ENCODE assay signal across 12 mouse cellular contexts in the genomic region with DNA sequence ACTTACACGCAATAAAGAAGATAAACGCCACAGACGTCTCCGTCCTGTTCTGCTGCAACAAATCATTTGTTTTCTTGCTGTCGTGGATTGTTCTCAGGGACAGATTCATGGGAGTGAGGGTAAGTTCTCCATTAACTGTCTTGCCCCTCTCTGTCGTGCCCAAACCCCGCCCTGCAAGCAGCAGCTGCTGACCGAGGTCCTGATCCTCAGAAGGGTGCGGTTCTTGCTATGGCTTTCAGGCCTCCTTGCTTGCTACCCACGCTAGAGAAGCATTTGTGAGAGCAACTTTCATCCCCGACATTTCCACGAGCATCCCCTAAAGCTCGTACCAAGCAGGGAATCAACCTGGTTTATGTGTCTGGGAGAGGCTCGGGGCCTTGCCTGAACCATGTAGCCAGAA. TPM values are rescaled to one million over a fixed set of nuclear protein-coding genes. Genes with fewer than 3 reads are reported as not detected.
DNase-seq lines count a peak whose midpoint lies in the region; ATAC-seq lines count a peak whose summit lies in the region.
"Had no signal": no experiment of that assay in that cellular context is flagged by ENCODE, and none has a peak within 500 bp of the region (broad histone marks: within the 10 kb centered on the region; RNA-seq: fewer than 3 reads in every experiment).

No protein-coding gene starts in this region.

- no peaks in the 10 kb centered on the region for H3K27me3 ChIP-seq in hindbrain, embryonic 11.5 days (ENCODE audit: control insufficient read depth, insufficient read depth, low read length)
- H3K27me3 ChIP-seq in hindbrain, embryonic 14.5 days (ENCODE audit: control insufficient read depth, insufficient read depth, low read length) = no peaks in the 10 kb centered on the region
- H3K27me3 ChIP-seq in embryonic facial prominence, embryonic 10.5 days (replicated peaks; ENCODE audit: low read depth, poor library complexity, severe bottlenecking) = no peaks in the 10 kb centered on the region
- H3K27me3 ChIP-seq: liver, embryonic 13.5 days; stomach, embryonic 15.5 days had no signal

- no peak overlapping the region for H3K9ac ChIP-seq in hindbrain, embryonic 11.5 days (ENCODE audit: low read depth, low read length)
- no peak overlapping the region for H3K9ac ChIP-seq in hindbrain, embryonic 14.5 days
- H3K9ac ChIP-seq: forebrain, embryonic 12.5 days; liver, embryonic 13.5 days; stomach, embryonic 15.5 days had no signal

- H3K27ac ChIP-seq in hindbrain, embryonic 11.5 days (ENCODE audit: low read depth, low read length) = no peak overlapping the region
- no peak overlapping the region for H3K27ac ChIP-seq in hindbrain, embryonic 14.5 days
- no peak overlapping the region for H3K27ac ChIP-seq in embryonic facial prominence, embryonic 10.5 days (replicated peaks)
- H3K27ac ChIP-seq: forebrain, embryonic 12.5 days; liver, embryonic 13.5 days; stomach, embryonic 15.5 days had no signal

- no peaks in the 10 kb centered on the region for H3K36me3 ChIP-seq in hindbrain, embryonic 11.5 days (ENCODE audit: control insufficient read depth, insufficient read depth, low read length)
- no peaks in the 10 kb centered on the region for H3K36me3 ChIP-seq in hindbrain, embryonic 14.5 days (replicated peaks; ENCODE audit: control insufficient read depth, insufficient read depth)
- no peaks in the 10 kb centered on the region for H3K36me3 ChIP-seq in embryonic facial prominence, embryonic 10.5 days (replicated peaks)
- H3K36me3 ChIP-seq: forebrain, embryonic 12.5 days; liver, embryonic 13.5 days; stomach, embryonic 15.5 days had no signal

- H3K4me3 ChIP-seq in hindbrain, embryonic 11.5 days (ENCODE audit: low read depth, low read length) = no peak overlapping the region
- no peak overlapping the region for H3K4me3 ChIP-seq in hindbrain, embryonic 14.5 days (replicated peaks; ENCODE audit: low read length)
- H3K4me3 ChIP-seq in embryonic facial prominence, embryonic 10.5 days = no peak overlapping the region
- H3K4me3 ChIP-seq: forebrain, embryonic 12.5 days; liver, embryonic 13.5 days; stomach, embryonic 15.5 days had no signal

- H3K9me3 ChIP-seq in hindbrain, embryonic 11.5 days (ENCODE audit: control insufficient read depth, low read length) = no peaks in the 10 kb centered on the region
- no peaks in the 10 kb centered on the region for H3K9me3 ChIP-seq in hindbrain, embryonic 14.5 days (ENCODE audit: control insufficient read depth, low read length)
- no peaks in the 10 kb centered on the region for H3K9me3 ChIP-seq in embryonic facial prominence, embryonic 10.5 days
- H3K9me3 ChIP-seq: forebrain, embryonic 12.5 days; liver, embryonic 13.5 days; stomach, embryonic 15.5 days had no signal

- peak; percentile 15 for DNase-seq in hindbrain, embryonic 11.5 days (ENCODE audit: low spot score)
- no peak for DNase-seq in hindbrain, embryonic 14.5 days (ENCODE audit: low spot score)
- peak; percentile 10 for DNase-seq in thymus, postnatal 4 days
- no peak for DNase-seq in thymus, adult 18-20 months
- DNase-seq in embryonic facial prominence, embryonic 10.5 days (ENCODE audit: low spot score) = peak; percentile 48
- peak; percentile 18 for DNase-seq in yolk sac, embryonic 10.5 days (ENCODE audit: low spot score)
- DNase-seq in thymus, postnatal 25 days = no peak
- DNase-seq: liver, embryonic 13.5 days had no signal

- H3K4me2 ChIP-seq in hindbrain, embryonic 11.5 days (replicated peaks; ENCODE audit: low read depth, low read length) = no peak overlapping the region
- no peak overlapping the region for H3K4me2 ChIP-seq in hindbrain, embryonic 14.5 days (replicated peaks)
- H3K4me2 ChIP-seq: forebrain, embryonic 12.5 days; liver, embryonic 13.5 days; stomach, embryonic 15.5 days had no signal

- 49% methylated on average over 14 of the region's 14 CpGs for WGBS in hindbrain, embryonic 11.5 days
- 43% methylated on average over 14 of the region's 14 CpGs for WGBS in hindbrain, embryonic 14.5 days
- WGBS in embryonic facial prominence, embryonic 10.5 days = 44% methylated on average over 14 of the region's 14 CpGs

- ATAC-seq in hindbrain, embryonic 11.5 days (ENCODE audit: low FRiP score) = no peak
- no peak for ATAC-seq in hindbrain, embryonic 14.5 days (ENCODE audit: low FRiP score)
- no peak for ATAC-seq in erythroid progenitor cell, adult 5-6 weeks (replicated peaks; ENCODE audit: low FRiP score, poor library complexity, severe bottlenecking)
- ATAC-seq: CD4-positive, CD25-positive, alpha-beta regulatory T cell, adult 4 months had no signal

- no peaks in the 10 kb centered on the region for H3K4me1 ChIP-seq in hindbrain, embryonic 11.5 days (replicated peaks; ENCODE audit: control insufficient read depth, insufficient read depth, low read length)
- no peaks in the 10 kb centered on the region for H3K4me1 ChIP-seq in hindbrain, embryonic 14.5 days (replicated peaks; ENCODE audit: control insufficient read depth, insufficient read depth, low read length)
- no peaks in the 10 kb centered on the region for H3K4me1 ChIP-seq in embryonic facial prominence, embryonic 10.5 days
- H3K4me1 ChIP-seq: forebrain, embryonic 12.5 days; liver, embryonic 13.5 days; stomach, embryonic 15.5 days had no signal

RNA-seq across cellular contexts. Expression of a gene that starts 40.1 kb away (rescaled TPM):
- 46.8 and 50.7 TPM in 2 replicates for polyA plus RNA-seq in hindbrain, embryonic 11.5 days (2014; fragmentation: Nextera tagmentation; extraction: Ambion mirVana)
- polyA plus RNA-seq in hindbrain, embryonic 14.5 days (2014; fragmentation: Nextera tagmentation; extraction: Ambion mirVana) = 44.7 and 51.1 TPM in 2 replicates
- 43.8 and 46.8 TPM in 2 replicates for polyA plus RNA-seq in embryonic facial prominence, embryonic 10.5 days (2016; fragmentation: Nextera tagmentation; extraction: Ambion mirVana)
- total RNA-seq in erythroid progenitor cell, adult 5-6 weeks (2015; ENCODE audit: low replicate concordance) = 14.7 and 28.1 TPM in 2 replicates
- 2.2 and 5.1 TPM in 2 replicates for total RNA-seq in erythroid progenitor cell, adult 5-6 weeks (2017; ENCODE audit: low replicate concordance)

Comparison
In these comparisons a context has a peak if more than half of its experiments do, and no peak if none do; other contexts are left out.
1. DNase-seq: peak in hindbrain, embryonic 11.5 days (single experiment), thymus, postnatal 4 days (single experiment), embryonic facial prominence, embryonic 10.5 days (single experiment) and yolk sac, embryonic 10.5 days (single experiment); none in hindbrain, embryonic 14.5 days (single experiment), thymus, adult 18-20 months (0 of 2) and thymus, postnatal 25 days (single experiment).